Mouse (Mus musculus): ENCODE data around the gene Gm14743. TPM values are rescaled to one million over a fixed set of nuclear protein-coding genes. Genes with fewer than 3 reads are reported as not detected.
"Not testable (repeated sequence)": the region's sequence is repeated elsewhere in the genome, so short reads cannot be mapped to it uniquely, and the experiment has no call there.

Gene Gm14743
- not detected in 2 replicates for polyA plus RNA-seq (2016; fragmentation: Nextera tagmentation; extraction: Ambion mirVana)

GRCm38 (mm10) chrX:78245821-78246220 is at the start of gene Gm14743:
Gene Gm14743 (minus strand): TSS chrX:78245921.
- not testable (repeated sequence) for DNase-seq (ENCODE audit: extremely low spot score, low spot score); H3K4me1 ChIP-seq; H3K9me3 ChIP-seq; H3K4me3 ChIP-seq; H3K36me3 ChIP-seq (replicated peaks); H3K27me3 ChIP-seq (ENCODE audit: poor library complexity, severe bottlenecking); H3K27ac ChIP-seq
- WGBS: no CpG with 5 or more reads among the region's 3 CpGs

- Histone ChIP-seq H3K27me3 (ENCODE audit: poor library complexity, severe bottlenecking) (no peaks in the 10 kb centered on the region), H3K4me3 (no peak overlapping the region), H3K27ac (no peak overlapping the region), H3K9me3 (peaks cover 5% of the 10 kb centered on the region), H3K36me3 (replicated peaks) (no peaks in the 10 kb centered on the region), H3K4me1 (no peaks in the 10 kb centered on the region)
- no peak for DNase-seq (ENCODE audit: extremely low spot score, low spot score)
- 93% methylated on average over 5 of the region's 5 CpGs for WGBS
These were observed 42.9 kb downstream of the Gm14743 start for GRCm38 (mm10) chrX:78202829-78203228.

- 73% methylated on average over 1 of the region's 1 CpGs for WGBS
- DNase-seq (ENCODE audit: extremely low spot score, low spot score); H3K4me3 ChIP-seq; H3K27ac ChIP-seq; H3K9me3 ChIP-seq; H3K36me3 ChIP-seq (replicated peaks); H3K4me1 ChIP-seq; H3K27me3 ChIP-seq (ENCODE audit: poor library complexity, severe bottlenecking): not testable (repeated sequence)
These were observed 43.5 kb downstream of the Gm14743 start for GRCm38 (mm10) chrX:78202220-78202619.

Other genes starting within 250 kb of the Gm14743 start
- not detected in 2 replicates for gene Obp1a, start 154.5 kb downstream of the Gm14743 start, polyA plus RNA-seq (2016; fragmentation: Nextera tagmentation; extraction: Ambion mirVana)
- not detected in 2 replicates for gene Gm5938, start 120.5 kb downstream of the Gm14743 start, polyA plus RNA-seq (2016; fragmentation: Nextera tagmentation; extraction: Ambion mirVana)
- not detected in 2 replicates for gene Obp1b, start 59.1 kb downstream of the Gm14743 start, polyA plus RNA-seq (2016; fragmentation: Nextera tagmentation; extraction: Ambion mirVana)
- not detected in 2 replicates for gene 4930480E11Rik, start 123.7 kb upstream of the Gm14743 start, polyA plus RNA-seq (2016; fragmentation: Nextera tagmentation; extraction: Ambion mirVana)

All from forebrain, embryonic 10.5 days (tissue).